Mouse (Mus musculus) embryonic fibroblast, embryonic 13.5 days (primary cell): ENCODE results near the gene Kif27. TPM values are rescaled to one million over a fixed set of nuclear protein-coding genes. Genes with fewer than 3 reads are reported as not detected.
"Not testable (repeated sequence)": the region's sequence is repeated elsewhere in the genome, so short reads cannot be mapped to it uniquely, and the experiment has no call there.

Experiments used
- H3K27ac ChIP-seq: 2 replicates; pipeline ENCODE4 v1.5.1; 2012; ENCODE audit warnings: low read length, control low read depth, inconsistent platforms; ENCODE audit not compliant: insufficient read depth
- H3K4me1 ChIP-seq: 2 replicates; pipeline ENCODE4 v1.6.1; 2011; ENCODE audit warnings: low read length; ENCODE audit not compliant: control insufficient read depth, insufficient read depth
- H3K4me3 ChIP-seq: 2 replicates; pipeline ENCODE4 v1.5.1; 2011; ENCODE audit warnings: mild to moderate bottlenecking, control low read depth, low read length; ENCODE audit not compliant: insufficient read depth
- CTCF ChIP-seq: IDR thresholded peaks from 2 replicates; pipeline ENCODE4 v1.5.1; 2011; ENCODE audit warnings: mild to moderate bottlenecking, control low read depth, low read length, moderate library complexity, borderline replicate concordance; ENCODE audit not compliant: insufficient read depth
- POLR2A ChIP-seq: IDR thresholded peaks from 2 replicates; pipeline ENCODE4 v1.6.1; 2011; ENCODE audit warnings: low read depth, mild to moderate bottlenecking, control low read depth, low read length, moderate library complexity
- polyA plus RNA-seq: library from polyadenylated mRNA; stranded (reverse); fragments of >200 nt; gene quantifications from 2 replicates; pipeline ENCODE4 v1.2.4, GENCODE M21; 2011; ENCODE audit warnings: low read depth; ENCODE audit not compliant: missing spikeins, insufficient read length

Gene Kif27
- polyA plus RNA-seq, 1 experiment: 0.44 TPM

DNA sequence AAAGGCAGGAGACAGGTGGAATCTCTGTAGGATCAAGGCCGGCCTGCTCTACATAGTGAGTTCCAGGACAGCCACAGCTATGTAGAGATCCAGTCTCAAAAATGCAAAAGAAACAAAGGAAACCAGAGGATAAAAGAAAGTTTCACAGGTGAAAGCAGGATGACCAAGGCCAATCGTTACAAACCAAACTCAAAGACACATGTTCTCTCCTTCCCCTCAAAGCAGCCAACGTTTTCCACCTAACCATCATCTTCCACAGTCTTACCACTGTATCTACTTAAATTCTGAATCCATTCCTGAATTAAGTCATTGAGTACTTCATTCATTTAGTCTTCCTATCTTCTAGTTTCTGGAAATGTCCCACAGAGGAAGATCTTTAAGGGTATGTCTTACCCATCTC lies 29.5 kb upstream of the Kif27 start:
- Histone ChIP-seq H3K27ac (no peak overlapping the region), H3K4me1 (no peaks in the 10 kb centered on the region), H3K4me3 (no peak overlapping the region)
- TF ChIP-seq CTCF (no peak), POLR2A (no peak)

DNA sequence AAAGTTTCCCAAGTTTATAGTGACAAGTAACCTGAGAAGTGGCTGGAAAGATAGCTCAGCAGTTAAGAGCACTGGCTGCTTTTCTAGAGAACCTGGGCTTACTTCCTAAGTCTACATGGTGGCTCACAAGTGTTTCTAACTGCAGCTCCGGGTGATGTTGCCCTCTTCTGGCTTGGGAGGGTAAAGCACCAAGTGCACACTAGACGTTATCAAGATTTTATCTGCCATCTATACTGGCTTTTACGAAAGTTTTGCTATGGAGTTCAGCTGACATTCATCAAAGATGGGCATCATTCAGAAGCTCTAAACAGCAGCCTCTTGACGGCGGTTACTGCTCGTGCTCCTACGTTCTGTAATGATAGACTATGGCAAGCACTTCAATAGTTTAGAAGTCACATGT lies 29.0 kb upstream of the Kif27 start:
- H3K27ac ChIP-seq: no peak overlapping the region
- H3K4me3 ChIP-seq: no peak overlapping the region
- TF ChIP-seq POLR2A (no peak), CTCF (peak; percentile 45; the same call in 1 of the 2 replicates)
- no peaks in the 10 kb centered on the region for H3K4me1 ChIP-seq

DNA sequence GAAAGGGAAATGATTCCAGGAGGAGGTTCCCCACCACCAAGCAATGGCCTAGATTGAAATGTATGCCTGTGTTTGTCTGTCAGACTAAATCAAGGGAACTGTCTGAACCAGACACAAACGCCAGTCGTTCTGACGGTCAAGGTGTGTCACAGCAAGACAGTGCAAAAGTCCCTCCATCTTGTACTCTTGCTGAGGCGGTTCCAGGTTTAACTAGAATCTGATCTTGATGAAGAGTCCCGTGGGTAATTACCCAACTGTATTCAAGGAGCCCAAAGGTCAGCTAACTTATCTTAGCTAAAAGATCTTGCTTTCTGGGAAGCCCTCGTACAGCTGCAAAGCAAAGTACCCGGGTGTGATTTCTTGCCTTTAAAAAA lies 26.6 kb upstream of the Kif27 start:
- 0 out of 2 replicates have a peak overlapping the region, but pooled peaks have one; percentile 10 for H3K27ac ChIP-seq
- peak overlapping the region; percentile 62; the same call in 1 of the 2 replicates for H3K4me3 ChIP-seq
- TF ChIP-seq CTCF (no peak), POLR2A (no peak)
- no peaks in the 10 kb centered on the region for H3K4me1 ChIP-seq

DNA sequence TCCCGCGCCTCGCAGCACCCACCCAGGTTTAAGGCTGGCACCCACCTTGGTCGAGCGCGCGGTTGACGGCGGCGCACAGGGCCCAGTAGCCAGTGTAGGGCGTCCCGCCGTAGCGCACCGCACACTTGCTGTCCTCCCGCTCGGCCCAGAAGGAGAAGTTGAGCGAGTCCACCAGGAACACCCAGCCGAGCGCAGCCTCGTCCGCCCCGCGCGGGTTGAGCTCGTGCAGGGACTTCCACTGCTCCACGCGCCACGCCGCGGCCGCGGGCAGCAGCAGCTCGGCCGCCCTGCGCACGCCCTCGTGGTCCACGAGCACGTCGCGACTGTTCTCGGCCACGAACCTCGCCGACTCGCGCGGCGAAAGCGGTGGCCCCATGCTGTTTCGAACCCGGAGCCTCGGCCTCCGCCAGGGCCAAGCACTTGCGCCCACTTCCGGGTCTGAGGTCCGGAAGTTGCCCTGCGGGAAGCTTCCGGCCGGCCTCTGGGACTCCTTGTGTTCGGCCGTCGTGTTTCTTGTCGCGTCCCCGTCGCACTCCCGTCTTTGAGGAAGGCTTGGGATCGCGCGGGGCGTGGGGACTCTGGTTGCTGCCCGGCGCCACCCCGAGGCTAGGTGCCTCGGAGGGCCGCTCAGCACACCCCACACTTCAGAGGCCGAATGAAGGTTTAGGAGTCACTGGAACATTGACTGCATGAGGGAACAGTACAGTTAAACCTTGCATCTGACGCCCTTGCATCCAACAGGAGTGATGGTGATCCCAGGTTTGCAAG lies 26.0 kb upstream of the Kif27 start, which contains the start of gene 2210016F16Rik:
TSS of gene 2210016F16Rik (minus strand) at position 447 of the 768 bp plus-strand sequence.
- H3K4me3 ChIP-seq: peak within 1 kb of the TSS; percentile 62
- H3K27ac ChIP-seq: 0 out of 2 replicates have a peak within 1 kb of the TSS, but pooled peaks have one; percentile 18
- H3K4me1 ChIP-seq: no peaks in the 10 kb centered on the region
- TF ChIP-seq POLR2A (peak; percentile 61), CTCF (no peak)

DNA sequence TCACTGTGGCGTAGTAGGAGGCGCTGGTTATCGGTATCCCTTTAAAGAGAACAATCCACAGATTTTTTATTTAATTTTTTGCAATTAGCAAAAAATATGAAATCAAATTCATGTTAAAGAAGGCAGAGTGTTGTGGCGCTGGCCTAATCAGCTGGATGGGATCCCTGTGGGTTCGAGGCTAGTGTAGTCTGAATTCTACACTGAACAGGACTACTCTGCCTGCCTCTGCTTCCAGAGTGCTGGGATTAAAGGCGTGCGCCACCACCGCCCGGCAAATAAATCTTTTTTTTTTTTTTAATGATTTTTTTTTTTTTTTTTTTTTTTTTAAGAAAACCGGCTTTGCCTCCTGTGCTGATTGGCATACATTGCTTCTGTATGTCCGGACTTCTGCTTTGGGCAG lies 25.4 kb upstream of the Kif27 start:
- Histone ChIP-seq H3K4me3 (peak overlapping the region; percentile 62), H3K4me1 (no peaks in the 10 kb centered on the region), H3K27ac (no peak overlapping the region)
- no peak for TF ChIP-seq CTCF
- no peak for TF ChIP-seq POLR2A

DNA sequence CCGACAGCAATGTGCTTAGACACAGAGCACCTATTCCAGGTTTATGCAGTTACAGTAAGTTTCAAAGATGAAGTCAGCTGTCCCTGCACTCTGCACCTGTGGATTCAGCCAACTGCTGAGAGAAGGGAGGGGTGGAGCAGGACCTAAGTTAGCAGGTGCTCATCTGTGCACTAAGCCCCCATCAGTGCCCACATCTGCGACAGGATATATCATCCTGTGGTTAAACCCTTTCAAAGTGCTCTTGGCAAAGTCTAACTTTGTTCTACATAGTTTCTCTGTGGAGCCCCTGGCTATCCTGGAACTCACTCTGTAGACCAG lies 14.2 kb upstream of the Kif27 start:
- Histone ChIP-seq H3K4me3 (no peak overlapping the region), H3K27ac (no peak overlapping the region), H3K4me1 (no peaks in the 10 kb centered on the region)
- TF ChIP-seq CTCF (no peak), POLR2A (no peak)

DNA sequence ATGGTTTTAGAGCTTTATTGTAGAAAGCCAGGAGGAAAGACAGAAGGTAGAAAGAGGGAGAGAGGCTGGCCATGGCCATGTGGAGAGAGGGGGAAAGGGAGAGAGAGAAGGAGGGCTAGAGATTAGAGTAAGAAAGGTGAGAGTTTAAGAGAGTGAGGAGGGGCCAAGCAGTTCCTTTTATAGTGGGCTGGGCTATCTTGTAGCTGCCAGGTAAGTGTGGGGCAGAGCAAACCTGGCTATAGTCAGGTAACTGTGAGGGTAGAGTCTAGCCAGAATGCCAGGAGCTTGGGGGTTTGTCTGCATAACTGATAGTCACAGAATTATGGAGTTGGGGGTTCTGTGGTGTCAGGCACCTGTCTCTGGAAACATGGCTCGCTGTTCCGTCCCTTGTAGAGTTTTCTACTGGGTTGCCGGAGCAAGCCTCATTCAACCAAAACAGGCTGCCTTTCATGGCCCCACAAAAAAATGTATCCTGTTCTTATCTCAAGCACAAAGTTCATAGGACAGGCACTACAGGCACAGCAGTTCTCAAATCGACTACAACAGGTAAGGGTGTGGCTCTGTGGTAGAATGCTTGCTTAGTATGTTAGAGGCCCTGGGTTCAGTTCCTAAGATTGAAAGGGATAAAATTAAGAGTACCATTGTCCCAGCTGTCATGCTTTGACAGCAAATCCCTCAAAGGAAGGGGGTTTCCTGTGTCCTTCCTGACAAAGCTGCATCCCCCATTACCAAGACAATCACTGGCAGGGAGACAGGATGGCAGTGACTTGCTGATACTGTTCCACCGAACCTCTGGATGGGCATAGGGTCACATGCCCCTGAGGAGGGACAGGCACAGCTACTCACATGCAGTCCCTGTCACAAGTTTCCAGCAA lies 13.6 kb upstream of the Kif27 start:
- H3K27ac ChIP-seq: no peak overlapping the region
- H3K4me1 ChIP-seq: no peaks in the 10 kb centered on the region
- H3K4me3 ChIP-seq: no peak overlapping the region
- no peak for TF ChIP-seq CTCF
- TF ChIP-seq POLR2A: no peak

DNA sequence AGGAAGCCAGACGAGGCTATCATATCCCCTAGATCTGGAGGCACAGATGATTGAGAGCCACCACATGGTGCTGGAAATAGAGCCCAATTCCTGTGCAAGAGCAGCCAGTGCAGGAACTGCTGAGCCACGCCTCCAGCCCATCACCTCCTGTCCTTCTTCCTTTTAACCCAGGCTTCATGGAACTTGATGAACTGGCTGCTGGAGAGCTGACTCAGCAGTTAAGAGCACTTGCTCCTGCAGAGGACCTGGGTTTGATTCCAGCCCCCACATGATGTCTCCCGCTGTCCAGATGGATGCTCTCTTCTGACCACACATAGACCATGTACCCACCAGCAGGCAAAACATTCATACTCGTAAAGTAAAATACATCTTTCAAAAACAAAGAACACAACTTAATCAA lies 9.9 kb upstream of the Kif27 start:
- Histone ChIP-seq H3K4me1 (no peaks in the 10 kb centered on the region), H3K27ac (no peak overlapping the region)
- TF ChIP-seq CTCF (no peak), POLR2A (no peak)

DNA sequence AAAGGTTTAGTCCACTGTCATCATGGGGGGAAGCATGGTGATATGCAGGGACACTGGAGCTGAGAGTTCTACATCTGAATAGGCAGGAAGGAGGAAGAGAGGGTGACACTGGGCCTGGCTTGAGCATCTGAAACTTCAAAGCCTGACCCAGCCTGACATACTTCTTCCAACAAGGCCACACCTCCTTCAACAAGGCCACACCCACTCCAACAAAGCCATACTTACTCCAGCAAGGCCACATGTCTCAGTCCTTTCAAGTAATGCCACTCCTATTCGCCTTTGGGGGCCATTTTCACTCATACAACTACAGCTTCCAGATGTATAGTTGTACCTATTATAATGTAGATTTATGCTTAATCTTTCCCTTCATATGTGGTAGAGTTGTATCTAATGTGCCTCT lies 8.7 kb upstream of the Kif27 start:
- no peak overlapping the region for H3K4me3 ChIP-seq
- TF ChIP-seq POLR2A: no peak
- no peaks in the 10 kb centered on the region for H3K4me1 ChIP-seq
- no peak overlapping the region for H3K27ac ChIP-seq

More for the DNA sequence above, 9.9 kb upstream of the Kif27 start:
- no peak overlapping the region for H3K4me3 ChIP-seq

DNA sequence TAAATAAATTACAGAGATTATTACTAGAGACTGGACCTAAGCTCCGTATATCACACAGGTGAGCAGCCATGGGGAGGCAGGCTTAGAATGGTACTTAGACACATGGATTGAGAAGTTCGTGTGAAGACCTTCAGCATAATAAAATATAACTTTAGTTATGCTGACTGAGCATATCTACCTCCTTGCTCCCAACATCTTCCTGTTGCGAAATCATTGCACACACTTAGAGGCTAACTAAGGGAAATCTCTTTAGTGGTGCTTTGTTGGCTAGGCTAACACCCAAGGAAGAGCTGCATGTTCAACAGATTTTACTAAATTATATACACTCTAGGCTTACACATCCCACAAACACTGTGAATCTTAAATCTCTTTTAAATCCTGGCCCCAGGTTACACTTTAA lies 7.5 kb upstream of the Kif27 start:
- Histone ChIP-seq H3K4me3 (no peak overlapping the region), H3K27ac (no peak overlapping the region), H3K4me1 (no peaks in the 10 kb centered on the region)
- no peak for TF ChIP-seq CTCF
- TF ChIP-seq POLR2A: no peak

DNA sequence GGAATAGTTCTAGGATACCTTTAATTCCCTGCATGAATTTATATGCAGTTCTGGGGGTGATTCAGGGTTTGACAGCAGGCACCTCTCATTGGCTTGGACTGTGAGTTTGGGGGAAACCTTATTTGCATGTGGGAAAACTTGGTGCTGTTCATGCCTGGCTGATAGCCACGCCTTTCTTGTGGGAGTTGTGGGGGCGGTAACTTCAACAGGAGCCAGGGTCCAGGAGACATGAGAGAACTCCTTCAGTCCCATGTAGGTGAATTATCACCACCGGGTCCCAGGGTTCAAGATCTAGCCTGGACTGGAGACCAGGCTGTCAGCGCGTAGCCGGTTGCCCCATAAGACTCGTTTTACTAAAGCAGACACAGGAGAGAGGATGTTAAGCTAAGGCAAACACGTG lies 6.3 kb upstream of the Kif27 start:
- not testable (repeated sequence) for H3K4me1 ChIP-seq, H3K4me3 ChIP-seq, H3K27ac ChIP-seq
